Mouse (Mus musculus): ENCODE results near the gene Stx18.

DNA sequence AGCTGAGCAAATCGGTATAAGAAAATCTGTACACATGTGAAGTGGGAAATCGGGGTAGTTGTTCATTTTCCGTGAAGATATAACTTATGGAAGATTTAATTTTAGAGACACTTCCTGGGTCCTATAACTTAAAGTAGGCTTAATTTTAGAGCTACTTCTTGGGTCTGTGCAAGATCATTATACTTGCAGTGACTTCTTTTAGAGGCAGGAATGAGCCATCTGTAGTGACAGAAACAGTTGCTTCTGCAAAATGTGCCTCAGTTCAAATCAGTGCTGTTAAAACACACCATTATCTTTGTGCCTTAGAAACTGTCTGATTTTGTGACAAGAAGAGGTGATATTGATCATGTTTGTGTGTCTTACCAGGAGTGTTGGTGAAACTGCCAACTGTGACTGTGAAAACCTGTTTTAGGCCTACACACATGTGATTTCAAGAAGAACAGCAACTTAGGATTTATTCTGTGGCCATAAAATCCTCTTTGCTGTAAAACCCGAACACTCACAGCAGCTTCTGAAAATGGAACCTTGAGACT is 25.6 kb downstream of the Stx18 start:
- no peak for TF ChIP-seq POLR2A (IDR thresholded peaks at IDR 0.05; ENCODE audit: extremely low read depth, insufficient read depth, low read length)
- no peak for TF ChIP-seq CTCF (IDR thresholded peaks at IDR 0.05; ENCODE audit: low read depth, low read length)
